Mouse (Mus musculus) adrenal gland, adult 10 weeks (tissue): Measurements from ENCODE around the gene Snrpd2. TPM values are rescaled to one million over a fixed set of nuclear protein-coding genes. Genes with fewer than 3 reads are reported as not detected.

ENCODE experiments used
- polyA plus RNA-seq: library from polyadenylated mRNA; stranded (reverse); fragments of 350-450 nt; fragmentation: Illumina TruSeq; extraction: RNeasy Lipid Tissue Mini Kit (QIAGEN cat#74804); gene quantifications from one replicate; pipeline ENCODE4 v1.2.3, GENCODE M21; 2014; ENCODE audit warnings: low read depth, low replicate concordance

Gene Snrpd2
- 2.0 TPM for polyA plus RNA-seq

GRCm38 (mm10) chr7:19149626-19150025 is at the start of gene Snrpd2:
Gene Snrpd2 (plus strand): TSS chr7:19149722.

GRCm38 (mm10) chr7:19118028-19118771 is 31.3 kb upstream of the Snrpd2 start, which contains the start of gene Gm4969:
Gene Gm4969 (minus strand): TSS chr7:19118368.

GRCm38 (mm10) chr7:19119631-19120429 is 29.7 kb upstream of the Snrpd2 start, which contains the start of gene Fbxo46:
Gene Fbxo46 (plus strand): TSS chr7:19119859.

GRCm38 (mm10) chr7:19148875-19149541 is 514 bp upstream of the Snrpd2 start, which contains the start of gene Qpctl:
Gene Qpctl (minus strand): TSS chr7:19149291.

GRCm38 (mm10) chr7:19165656-19166423 is 16.3 kb downstream of the Snrpd2 start, which contains the start of gene Gipr:
Gene Gipr (minus strand): TSS chr7:19166127.

GRCm38 (mm10) chr7:19175708-19176515 is 26.4 kb downstream of the Snrpd2 start, which contains the start of gene Eml2:
Gene Eml2 (plus strand): TSS chr7:19176421.

Other genes with a start within 250 kb of the Snrpd2 start
- not detected for gene Ccdc61, start 239.3 kb upstream of the Snrpd2 start, polyA plus RNA-seq
- 0.93 TPM for gene Nova2, start 223.8 kb upstream of the Snrpd2 start, polyA plus RNA-seq
- gene Nanos2, start 162.3 kb upstream of the Snrpd2 start, polyA plus RNA-seq = not detected
- not detected for gene Mypop, start 158.5 kb upstream of the Snrpd2 start, polyA plus RNA-seq
- 2.5 TPM for gene Irf2bp1, start 145.7 kb upstream of the Snrpd2 start, polyA plus RNA-seq
- gene Foxa3, start 126.2 kb upstream of the Snrpd2 start, polyA plus RNA-seq = not detected
- gene Sympk, start 125.3 kb upstream of the Snrpd2 start, polyA plus RNA-seq = 7.6 TPM
- gene Rsph6a, start 95.0 kb upstream of the Snrpd2 start, polyA plus RNA-seq = not detected
- 1.3 TPM for gene Dmwd, start 73.5 kb upstream of the Snrpd2 start, polyA plus RNA-seq
- gene Dmpk, start 65.9 kb upstream of the Snrpd2 start, polyA plus RNA-seq = 11.7 TPM
- 1.5 TPM for gene Six5, start 55.1 kb upstream of the Snrpd2 start, polyA plus RNA-seq
- not detected for gene Gm4969, start 31.4 kb upstream of the Snrpd2 start, polyA plus RNA-seq
- 0.82 TPM for gene Fbxo46, start 29.9 kb upstream of the Snrpd2 start, polyA plus RNA-seq
- gene Qpctl, start 431 bp upstream of the Snrpd2 start, polyA plus RNA-seq = 10.5 TPM
- not detected for gene Gipr, start 16.4 kb downstream of the Snrpd2 start, polyA plus RNA-seq
- not detected for gene Eml2, start 26.7 kb downstream of the Snrpd2 start, polyA plus RNA-seq
- 5.4 TPM for gene Gpr4, start 62.8 kb downstream of the Snrpd2 start, polyA plus RNA-seq
- 13.0 TPM for gene Opa3, start 78.6 kb downstream of the Snrpd2 start, polyA plus RNA-seq
- 17.5 TPM for gene Vasp, start 122.1 kb downstream of the Snrpd2 start, polyA plus RNA-seq
- not detected for gene Ppm1n, start 130.3 kb downstream of the Snrpd2 start, polyA plus RNA-seq
- 1.9 TPM for gene Rtn2, start 132.9 kb downstream of the Snrpd2 start, polyA plus RNA-seq
- gene Fosb, start 160.3 kb downstream of the Snrpd2 start, polyA plus RNA-seq = 1.3 TPM
- not detected for gene Ercc1, start 195.1 kb downstream of the Snrpd2 start, polyA plus RNA-seq
- gene Cd3eap, start 209.8 kb downstream of the Snrpd2 start, polyA plus RNA-seq = 1.8 TPM
- not detected for gene Ppp1r13l, start 210.0 kb downstream of the Snrpd2 start, polyA plus RNA-seq
- 0.41 TPM for gene Ercc2, start 232.3 kb downstream of the Snrpd2 start, polyA plus RNA-seq